Mouse (Mus musculus) heart, postnatal 25 days (tissue): ENCODE measurements around the gene Kat2b. TPM values are rescaled to one million over a fixed set of nuclear protein-coding genes. Genes with fewer than 3 reads are reported as not detected.
"Not testable (repeated sequence)": the region's sequence is repeated elsewhere in the genome, so short reads cannot be mapped to it uniquely, and the experiment has no call there.

Experiments used
- DNase-seq: peaks from one replicate; pipeline ENCODE4 v3.0.0; 2022; ENCODE audit warnings: low spot score
- intact Hi-C: fragments of 180-260 bp; cut with DNase I; formaldehyde crosslinking; loops from one replicate; pipeline ENCODE4 v1.15.1; 2025
- total RNA-seq, 2 experiments: library from RNA; stranded (reverse); gene quantifications; 2 replicates each; pipeline ENCODE4 v1.2.3; 2021

The Kat2b gene
- total RNA-seq, 2 experiments from 2014 or later = 85.6 TPM

DNA sequence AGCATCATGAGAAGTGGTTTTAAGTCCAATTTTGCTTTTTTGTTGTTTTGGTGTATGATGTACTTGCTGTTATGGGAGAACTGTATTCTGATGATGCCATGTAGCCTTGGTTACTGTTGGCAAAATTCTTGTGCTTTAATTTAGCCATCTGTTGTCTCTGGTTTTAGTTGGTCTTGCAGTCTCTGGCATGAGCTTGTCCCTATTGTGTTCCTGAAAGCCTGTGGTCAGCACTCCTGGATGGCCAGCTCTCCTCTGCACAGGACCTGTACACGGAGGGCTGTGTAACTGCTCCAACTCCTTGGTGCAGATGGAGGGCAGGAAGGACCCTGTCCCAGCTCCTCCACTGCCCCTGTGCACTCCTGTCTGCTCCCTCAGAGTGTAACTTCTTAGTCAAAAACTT is 151.8 kb downstream of the Kat2b start:
- DNase-seq = no peak
- intact Hi-C loops = no loop called here

DNA sequence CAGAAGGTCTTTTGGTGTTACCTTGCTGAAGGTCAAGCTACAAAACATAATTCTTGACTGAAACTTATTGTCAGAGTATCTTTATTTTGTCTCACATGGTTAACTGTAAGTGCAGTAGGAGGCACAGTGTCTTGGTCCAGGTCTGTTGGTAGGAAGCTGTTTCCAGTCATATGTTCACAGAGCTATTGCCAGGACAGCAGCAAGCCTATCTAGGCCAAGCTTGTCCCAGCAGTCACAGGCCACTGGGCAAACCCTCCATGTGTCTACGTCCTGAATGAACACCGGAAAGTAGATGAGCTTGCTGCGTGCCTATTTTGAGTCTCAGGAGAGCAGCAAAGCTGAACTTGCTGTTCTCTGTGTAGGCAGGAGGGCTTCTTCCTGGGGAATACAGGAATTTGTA is 152.3 kb downstream of the Kat2b start:
- DNase-seq, intact Hi-C loops: not testable (repeated sequence)

Other genes with a start within 250 kb of the Kat2b start
- under 1 TPM; 0.06 to 0.10 TPM for gene Efhb, start 103.5 kb upstream of the Kat2b start, total RNA-seq
- 10 to 100 TPM; 50.7 to 55.2 TPM for gene Rab5a, start 87.6 kb upstream of the Kat2b start, total RNA-seq
- not detected for gene Pp2d1, start 27.4 kb upstream of the Kat2b start, total RNA-seq
- under 1 TPM; 0.31 TPM for gene Sgo1, start 122.5 kb downstream of the Kat2b start, total RNA-seq